Mouse (Mus musculus) olfactory bulb, adult 2 months (tissue): ENCODE results near the gene Phf10.
"Not testable (repeated sequence)": the region's sequence is repeated elsewhere in the genome, so short reads cannot be mapped to it uniquely, and the experiment has no call there.

Experiments
- CTCF ChIP-seq: fragments of 200-500 bp; IDR thresholded peaks from 2 replicates; pipeline ENCODE4 v1.5.1; 2012; ENCODE audit warnings: low read depth, mild to moderate bottlenecking, low read length, moderate library complexity; ENCODE audit not compliant: insufficient read depth
- POLR2A ChIP-seq: fragments of 200-500 bp; IDR thresholded peaks from 2 replicates; pipeline ENCODE4 v1.6.1; 2012; ENCODE audit warnings: mild to moderate bottlenecking, low read depth, low read length, moderate library complexity; ENCODE audit not compliant: insufficient read depth

DNA sequence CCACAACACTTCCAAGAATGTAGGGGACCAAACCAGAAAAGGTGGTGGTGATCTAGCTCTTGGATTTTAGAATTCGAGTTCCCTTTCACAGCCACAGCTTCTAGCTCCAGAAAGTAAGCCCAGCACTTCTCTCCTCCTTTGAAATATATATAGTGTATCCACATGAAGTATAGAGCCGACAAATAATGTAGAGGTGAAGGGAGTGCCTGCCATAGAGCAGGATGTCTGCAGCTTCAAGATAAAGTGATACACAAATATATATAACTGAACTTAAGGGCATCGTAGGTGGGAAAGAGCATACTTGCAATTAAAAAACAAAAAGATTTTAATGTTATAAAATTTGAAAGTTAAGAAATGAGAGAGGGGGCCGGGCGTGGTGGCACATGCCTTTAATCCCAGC lies 33.1 kb upstream of the Phf10 start:
- TF ChIP-seq CTCF, POLR2A: not testable (repeated sequence)
